Mouse (Mus musculus) stomach, embryonic 16.5 days (tissue): ENCODE measurements at regions not wholly inside any gene's neighbourhood (a gene's known extent, or its start where the extent isn't known, plus 50 kb on each side); places are given as distances from the start of the nearest gene placed in this dataset.

Experiments
- ATAC-seq: fragments of 200-750 bp; cut with Nextera tagmentation; 2 replicates; pipeline ENCODE4 v1.8.0; 2017; ENCODE audit warnings: moderate number of reproducible peaks, moderate TSS enrichment; ENCODE audit not compliant: insufficient read depth, low FRiP score
- H3K27ac ChIP-seq: fragments of 300-500 bp; sonication (generic); 2 replicates; pipeline ENCODE4 v1.5.1; 2014; ENCODE audit warnings: low read length
- H3K27me3 ChIP-seq: fragments of 300-500 bp; sonication (generic); 2 replicates; pipeline ENCODE4 v1.6.1; 2014; ENCODE audit warnings: low read length, control low read depth, mixed read lengths; ENCODE audit not compliant: control insufficient read depth, insufficient read depth
- H3K36me3 ChIP-seq: fragments of 300-500 bp; sonication (generic); 2 replicates; pipeline ENCODE4 v1.6.1; 2014; ENCODE audit warnings: low read length; ENCODE audit not compliant: control insufficient read depth, insufficient read depth
- H3K4me1 ChIP-seq: fragments of 300-500 bp; sonication (generic); 2 replicates; pipeline ENCODE4 v1.6.1; 2014; ENCODE audit warnings: low read length, control low read depth, mixed read lengths; ENCODE audit not compliant: control insufficient read depth, insufficient read depth
- H3K4me2 ChIP-seq: fragments of 300-500 bp; sonication (generic); 2 replicates; pipeline ENCODE4 v1.6.1; 2014; ENCODE audit warnings: low read depth, low read length, mixed read lengths
- H3K4me3 ChIP-seq: fragments of 300-500 bp; sonication (generic); replicated peaks from 2 replicates; pipeline ENCODE4 v1.5.1; 2014; ENCODE audit warnings: mild to moderate bottlenecking, low read length
- H3K9ac ChIP-seq: fragments of 300-500 bp; sonication (generic); 2 replicates; pipeline ENCODE4 v1.6.1; 2014; ENCODE audit warnings: low read length
- H3K9me3 ChIP-seq: fragments of 300-500 bp; sonication (generic); replicated peaks from 2 replicates; pipeline ENCODE4 v1.6.1; 2016; ENCODE audit warnings: low read length, control low read depth; ENCODE audit not compliant: control insufficient read depth
- WGBS: fragments of 180-500 bp; shearing (Covaris S2); extraction: QIAGEN DNeasy Blood & Tissue Kit; methylation state at CpG from one replicate; pipeline ENCODE4 v1.1.7; 2014; 5-methylcytosine and 5-hydroxymethylcytosine counted together

DNA sequence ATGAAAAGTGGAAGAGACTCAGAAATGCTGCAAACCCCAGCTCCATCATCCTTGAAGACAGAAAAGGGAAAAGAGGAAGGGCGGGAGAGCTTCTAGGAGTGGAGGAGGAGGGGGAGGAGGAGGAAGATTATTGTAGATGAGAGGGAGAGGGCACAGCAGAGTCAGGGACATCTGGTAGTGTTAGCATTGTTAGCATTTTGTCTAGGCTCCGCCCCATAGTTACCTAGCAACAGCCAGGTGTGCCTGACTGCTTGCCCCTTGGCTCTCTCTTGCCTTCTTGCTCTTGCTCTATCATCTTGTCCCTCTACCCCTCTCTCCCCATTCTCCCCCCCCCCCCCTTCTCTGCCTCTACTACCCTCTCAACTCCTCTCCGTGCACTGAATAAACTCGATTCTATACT lies 224.4 kb upstream of the Amigo2 start:
- no peaks in the 10 kb centered on the region for H3K36me3 ChIP-seq
- no peak for ATAC-seq
- H3K9ac ChIP-seq, result no peak overlapping the region
- H3K4me1 ChIP-seq, result peaks cover 4% of the 10 kb centered on the region; the same call in 1 of the 2 replicates
- H3K4me2 ChIP-seq, result no peak overlapping the region
- H3K27me3 ChIP-seq, result no peaks in the 10 kb centered on the region
- H3K27ac ChIP-seq, result no peak overlapping the region
- no peak overlapping the region for H3K4me3 ChIP-seq
- 81% methylated on average over 4 of the region's 4 CpGs for WGBS
- no peaks in the 10 kb centered on the region for H3K9me3 ChIP-seq

DNA sequence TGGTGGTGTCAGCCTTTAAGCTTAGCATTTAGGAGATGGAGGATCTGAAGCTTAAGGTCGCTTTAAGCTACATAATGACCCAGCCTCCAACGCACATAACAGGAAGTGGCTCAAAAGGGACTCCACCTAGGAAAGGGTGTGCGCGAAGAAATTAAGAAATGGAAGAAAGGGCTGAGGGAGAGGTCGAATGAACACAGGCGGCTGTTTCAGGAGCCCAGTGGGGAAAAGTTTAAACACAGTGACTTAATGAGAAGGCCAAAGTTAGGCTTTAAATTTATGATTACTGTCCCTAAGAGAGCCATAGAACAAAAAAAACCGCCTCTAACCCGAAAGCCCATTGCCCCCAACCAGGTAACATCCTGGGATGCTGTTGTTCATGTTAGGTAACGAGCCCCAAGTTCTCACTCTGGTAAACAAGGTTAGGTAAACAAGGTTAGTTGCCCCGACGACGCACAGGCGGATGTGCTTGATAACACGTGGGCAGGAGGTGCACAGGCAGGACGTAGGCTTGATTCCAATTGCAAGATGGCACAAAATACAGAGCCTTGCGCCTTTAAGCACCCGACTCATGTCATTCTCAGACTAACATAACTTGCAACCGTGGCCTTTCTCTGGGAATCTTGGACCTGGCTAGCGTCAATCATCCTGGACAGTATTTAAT lies 222.7 kb upstream of the Amigo2 start:
- Histone ChIP-seq H3K9me3 (no peaks in the 10 kb centered on the region), H3K4me1 (peaks cover 4% of the 10 kb centered on the region; the same call in 1 of the 2 replicates), H3K4me2 (no peak overlapping the region), H3K27ac (no peak overlapping the region), H3K27me3 (no peaks in the 10 kb centered on the region), H3K36me3 (no peaks in the 10 kb centered on the region), H3K9ac (no peak overlapping the region), H3K4me3 (no peak overlapping the region)
- no peak for ATAC-seq
- 72% methylated on average over 19 of the region's 19 CpGs for WGBS

DNA sequence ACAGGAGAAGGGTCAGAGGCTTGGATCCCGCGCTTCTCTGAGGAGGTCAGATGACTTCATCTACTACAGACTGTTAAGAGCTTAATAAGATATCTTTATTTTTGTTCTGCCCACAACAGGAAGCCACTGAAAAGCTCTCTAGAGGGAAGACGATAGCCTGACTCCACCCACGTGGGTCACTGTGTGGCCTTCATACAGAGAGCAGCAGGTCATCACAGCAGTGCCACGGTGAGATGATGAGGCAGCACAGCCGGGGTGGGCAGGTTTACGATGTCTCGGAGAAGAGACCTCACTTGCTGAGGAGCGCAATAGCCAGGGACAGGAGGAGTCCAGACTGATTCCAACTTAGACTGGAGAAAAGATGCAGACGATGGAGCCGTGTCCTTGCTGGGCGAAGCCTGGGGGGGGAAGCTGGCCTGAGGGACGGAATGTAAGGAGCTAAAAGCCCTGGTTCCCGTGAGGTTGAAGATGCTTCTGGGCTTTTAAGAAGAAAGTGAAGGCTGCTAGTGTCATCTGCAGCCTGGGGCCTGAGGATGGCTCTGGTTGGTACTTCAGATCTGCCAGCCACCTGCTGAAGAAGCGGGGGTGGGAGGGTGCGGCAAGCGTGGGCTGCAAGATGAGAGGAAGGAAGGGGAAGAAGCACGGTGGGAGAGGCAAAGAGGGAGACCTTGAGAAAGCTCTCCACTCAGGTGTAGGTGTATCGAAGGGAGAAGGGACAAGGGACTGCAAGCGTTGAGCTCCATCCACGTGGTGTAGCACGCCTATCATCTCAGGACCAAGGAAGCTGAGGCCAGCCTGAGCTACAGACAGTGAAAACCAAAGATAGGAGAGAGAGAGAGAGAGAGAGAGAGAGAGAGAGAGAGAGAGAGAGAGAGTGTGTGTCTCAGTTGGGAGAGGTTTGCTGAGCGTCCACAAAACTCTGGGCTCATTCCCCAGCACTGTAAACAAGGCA lies 221.9 kb upstream of the Amigo2 start:
- Histone ChIP-seq H3K9ac (no peak overlapping the region), H3K4me1 (peaks cover 4% of the 10 kb centered on the region; the same call in 1 of the 2 replicates), H3K4me2 (no peak overlapping the region), H3K9me3 (no peaks in the 10 kb centered on the region), H3K27ac (no peak overlapping the region), H3K36me3 (no peaks in the 10 kb centered on the region), H3K27me3 (no peaks in the 10 kb centered on the region), H3K4me3 (no peak overlapping the region)
- WGBS, result 70% methylated on average over 23 of the region's 23 CpGs
- no peak for ATAC-seq

DNA sequence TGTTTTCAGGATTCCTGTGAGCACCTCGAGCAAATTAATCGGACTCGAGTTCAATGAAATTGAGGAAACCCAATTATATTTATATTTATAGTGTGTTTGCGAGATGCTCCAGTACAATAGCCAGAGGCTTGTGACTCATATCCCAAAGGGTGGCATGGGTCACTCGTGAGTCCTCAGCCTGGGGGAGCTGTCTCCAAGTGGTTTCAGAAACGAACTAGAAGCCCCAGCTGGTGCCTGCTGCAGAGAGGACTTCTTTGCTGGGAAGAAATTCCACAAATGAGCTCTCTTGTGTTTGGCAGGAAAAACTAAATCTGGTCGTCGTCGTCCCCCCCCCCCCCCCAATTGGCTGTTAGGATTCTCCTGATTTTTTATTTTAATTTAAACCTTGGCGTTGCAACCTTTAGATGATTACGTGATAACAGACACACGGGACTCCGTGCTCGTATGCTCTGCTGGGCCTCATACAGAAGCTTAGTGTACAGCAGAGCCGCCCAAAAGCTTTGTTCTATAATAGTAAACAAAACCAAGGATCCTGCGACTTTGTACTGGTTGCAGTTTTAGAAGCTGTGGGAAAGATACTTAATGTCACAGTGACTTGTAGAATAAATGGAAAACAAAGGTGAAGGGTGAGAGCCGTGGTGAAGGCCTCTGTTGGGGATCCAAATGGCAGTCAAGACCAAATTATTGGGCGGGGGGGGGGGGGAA lies 220.8 kb upstream of the Amigo2 start:
- Histone ChIP-seq H3K36me3 (no peaks in the 10 kb centered on the region), H3K27ac (no peak overlapping the region), H3K4me3 (no peak overlapping the region), H3K27me3 (no peaks in the 10 kb centered on the region), H3K4me1 (peaks cover 4% of the 10 kb centered on the region; the same call in 1 of the 2 replicates), H3K4me2 (no peak overlapping the region), H3K9ac (no peak overlapping the region), H3K9me3 (no peaks in the 10 kb centered on the region)
- 63% methylated on average over 18 of the region's 18 CpGs for WGBS
- no peak for ATAC-seq

- H3K27me3 ChIP-seq, result no peaks in the 10 kb centered on the region
- peaks cover 4% of the 10 kb centered on the region; the same call in 1 of the 2 replicates for H3K4me1 ChIP-seq
- no peaks in the 10 kb centered on the region for H3K9me3 ChIP-seq
- H3K4me3 ChIP-seq, result no peak overlapping the region
- no peak overlapping the region for H3K4me2 ChIP-seq
- H3K36me3 ChIP-seq, result no peaks in the 10 kb centered on the region
- H3K9ac ChIP-seq, result no peak overlapping the region
- H3K27ac ChIP-seq, result no peak overlapping the region
- whole genome bisulfite sequencing, result 84% methylated on average over 10 of the region's 10 CpGs
- ATAC-seq, result no peak
Measured at GRCm38 (mm10) chr15:97466906-97467465, 219.9 kb upstream of the Amigo2 start.

DNA sequence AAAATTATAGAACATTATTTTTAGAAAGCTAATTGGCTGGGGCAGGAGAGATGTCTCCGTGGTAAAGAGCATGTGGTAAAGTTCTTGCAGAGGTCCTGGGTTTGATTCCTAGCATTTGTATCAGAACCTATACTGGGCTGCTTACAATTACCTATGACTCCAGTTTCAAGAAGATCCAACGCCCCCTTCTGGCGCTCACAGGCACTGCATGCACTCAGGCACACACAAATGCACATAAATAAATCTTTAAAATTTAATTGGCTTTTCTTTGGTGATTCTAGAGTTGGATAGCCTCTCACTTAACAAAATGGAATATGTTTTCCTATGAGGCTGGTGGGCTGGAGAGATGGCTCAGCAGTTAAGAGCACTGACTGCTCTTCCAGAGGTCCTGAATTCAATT lies 219.0 kb upstream of the Amigo2 start:
- H3K9ac ChIP-seq, result no peak overlapping the region
- no peaks in the 10 kb centered on the region for H3K9me3 ChIP-seq
- H3K27me3 ChIP-seq, result no peaks in the 10 kb centered on the region
- WGBS, result 60% methylated on average over 3 of the region's 3 CpGs
- no peak overlapping the region for H3K4me3 ChIP-seq
- no peak for ATAC-seq
- no peak overlapping the region for H3K27ac ChIP-seq
- no peaks in the 10 kb centered on the region for H3K36me3 ChIP-seq
- peaks cover 4% of the 10 kb centered on the region; the same call in 1 of the 2 replicates for H3K4me1 ChIP-seq
- no peak overlapping the region for H3K4me2 ChIP-seq

- 73% methylated on average over 8 of the region's 8 CpGs for WGBS
- Histone ChIP-seq H3K4me3 (no peak overlapping the region), H3K9me3 (no peaks in the 10 kb centered on the region), H3K4me1 (peaks cover 4% of the 10 kb centered on the region; the same call in 1 of the 2 replicates), H3K4me2 (no peak overlapping the region), H3K27me3 (no peaks in the 10 kb centered on the region), H3K9ac (no peak overlapping the region), H3K27ac (no peak overlapping the region), H3K36me3 (no peaks in the 10 kb centered on the region)
- ATAC-seq, result no peak
Measured at GRCm38 (mm10) chr15:97465366-97465765, 218.3 kb upstream of the Amigo2 start.

DNA sequence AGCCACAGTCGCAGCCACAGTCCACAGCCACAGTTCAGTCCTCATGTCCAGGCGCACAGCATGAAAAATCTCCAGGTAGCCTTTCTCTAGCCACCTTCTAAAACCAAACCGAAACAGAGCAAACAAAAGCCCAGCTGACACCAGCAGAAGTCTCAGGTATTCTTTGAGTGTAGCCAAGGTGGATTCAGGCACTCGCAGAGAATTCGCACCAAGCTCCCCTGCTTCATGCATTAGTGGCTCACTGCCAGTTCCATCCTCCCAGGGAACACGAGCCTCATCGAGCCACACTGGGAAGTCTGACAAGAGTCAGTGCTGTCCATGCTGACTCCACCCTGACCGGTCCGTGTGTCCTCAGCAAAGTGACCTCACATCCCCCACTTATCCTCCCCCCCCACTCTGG lies 217.7 kb upstream of the Amigo2 start:
- Histone ChIP-seq H3K4me2 (no peak overlapping the region), H3K4me3 (no peak overlapping the region), H3K27me3 (no peaks in the 10 kb centered on the region), H3K4me1 (peaks cover 4% of the 10 kb centered on the region; the same call in 1 of the 2 replicates), H3K36me3 (no peaks in the 10 kb centered on the region), H3K9me3 (no peaks in the 10 kb centered on the region), H3K27ac (no peak overlapping the region), H3K9ac (no peak overlapping the region)
- 78% methylated on average over 9 of the region's 9 CpGs for WGBS
- no peak for ATAC-seq
